Mouse (Mus musculus): ENCODE measurements around the gene Mospd1.
A peak's percentile ranks its signal among the peaks of the same experiment; 100 is the strongest.

Gene Mospd1

GRCm38 (mm10) chrX:53370366-53370740 lies at the start of gene Mospd1:
Mospd1 (minus strand) TSS chrX:53370502.
- DNase-seq (ENCODE audit: low spot score in 2 of 2): peak; percentile 82 to 88

GRCm38 (mm10) chrX:53386362-53386761 lies 16.1 kb upstream of the Mospd1 start:
- no peak for DNase-seq (ENCODE audit: low spot score in 2 of 2)

- DNase-seq (ENCODE audit: low spot score in 2 of 2): no peak
Observed at GRCm38 (mm10) chrX:53383122-53383521, 12.8 kb upstream of the Mospd1 start.

GRCm38 (mm10) chrX:53369534-53370365 lies 552 bp downstream of the Mospd1 start:
- peak in 1 of 2 experiments; percentile 16 for DNase-seq (ENCODE audit: low spot score in 2 of 2)

GRCm38 (mm10) chrX:53364668-53365383 lies 5.5 kb downstream of the Mospd1 start:
- DNase-seq (ENCODE audit: low spot score in 2 of 2): no peak

- DNase-seq (ENCODE audit: low spot score in 2 of 2): no peak
Observed at GRCm38 (mm10) chrX:53348374-53348773, 21.9 kb downstream of the Mospd1 start.

- peak in 1 of 2 experiments; percentile 64 for DNase-seq (ENCODE audit: low spot score in 2 of 2)
Observed at GRCm38 (mm10) chrX:53341531-53341930, 28.8 kb downstream of the Mospd1 start.

- no peak for DNase-seq (ENCODE audit: low spot score in 2 of 2)
Observed at GRCm38 (mm10) chrX:53337355-53337754, 32.9 kb downstream of the Mospd1 start.

- no peak for DNase-seq (ENCODE audit: low spot score in 2 of 2)
Observed at GRCm38 (mm10) chrX:53330396-53330795, 39.9 kb downstream of the Mospd1 start.

- no peak for DNase-seq (ENCODE audit: low spot score in 2 of 2)
Observed at GRCm38 (mm10) chrX:53321111-53321510, 49.2 kb downstream of the Mospd1 start.

- no peak for DNase-seq (ENCODE audit: low spot score in 2 of 2)
Observed at GRCm38 (mm10) chrX:53320564-53320963, 49.7 kb downstream of the Mospd1 start.
